Mouse (Mus musculus): ENCODE results near the gene Wipf3.

The Wipf3 gene

GRCm38 (mm10) chr6:54429447-54430194 is at the start of gene Wipf3:
Gene Wipf3, plus strand, starts transcription at chr6:54429603.
- peak; percentile 36 to 58 for DNase-seq (ENCODE audit: low spot score in 2 of 2)

- no peak for DNase-seq (ENCODE audit: low spot score in 2 of 2)
Observed at GRCm38 (mm10) chr6:54382636-54383035, 46.8 kb upstream of the Wipf3 start.

GRCm38 (mm10) chr6:54383893-54384524 is 45.4 kb upstream of the Wipf3 start:
- DNase-seq (ENCODE audit: low spot score in 2 of 2) = no peak

- DNase-seq (ENCODE audit: low spot score in 2 of 2) = no peak
Observed at GRCm38 (mm10) chr6:54384777-54385176, 44.6 kb upstream of the Wipf3 start.

- no peak for DNase-seq (ENCODE audit: low spot score in 2 of 2)
Observed at GRCm38 (mm10) chr6:54386429-54386828, 43.0 kb upstream of the Wipf3 start.

GRCm38 (mm10) chr6:54387044-54387443 is 42.4 kb upstream of the Wipf3 start:
- no peak for DNase-seq (ENCODE audit: low spot score in 2 of 2)

- DNase-seq (ENCODE audit: low spot score in 2 of 2) = no peak
Observed at GRCm38 (mm10) chr6:54387751-54388150, 41.7 kb upstream of the Wipf3 start.

GRCm38 (mm10) chr6:54388690-54389275 is 40.6 kb upstream of the Wipf3 start:
- DNase-seq (ENCODE audit: low spot score in 2 of 2) = no peak

GRCm38 (mm10) chr6:54391765-54392164 is 37.6 kb upstream of the Wipf3 start:
- peak in 1 of 2 experiments; percentile 40 for DNase-seq (ENCODE audit: low spot score in 2 of 2)

GRCm38 (mm10) chr6:54393886-54394285 is 35.5 kb upstream of the Wipf3 start:
- no peak for DNase-seq (ENCODE audit: low spot score in 2 of 2)

GRCm38 (mm10) chr6:54399194-54399923 is 30.0 kb upstream of the Wipf3 start:
- no peak for DNase-seq (ENCODE audit: low spot score in 2 of 2)

GRCm38 (mm10) chr6:54401503-54401902 is 27.9 kb upstream of the Wipf3 start:
- DNase-seq (ENCODE audit: low spot score in 2 of 2) = no peak

- no peak for DNase-seq (ENCODE audit: low spot score in 2 of 2)
Observed at GRCm38 (mm10) chr6:54404916-54405315, 24.5 kb upstream of the Wipf3 start.

- no peak for DNase-seq (ENCODE audit: low spot score in 2 of 2)
Observed at GRCm38 (mm10) chr6:54406116-54406515, 23.3 kb upstream of the Wipf3 start.

GRCm38 (mm10) chr6:54409271-54409670 is 20.1 kb upstream of the Wipf3 start:
- no peak for DNase-seq (ENCODE audit: low spot score in 2 of 2)

- no peak for DNase-seq (ENCODE audit: low spot score in 2 of 2)
Observed at GRCm38 (mm10) chr6:54410451-54410850, 19.0 kb upstream of the Wipf3 start.

GRCm38 (mm10) chr6:54411591-54411990 is 17.8 kb upstream of the Wipf3 start:
- DNase-seq (ENCODE audit: low spot score in 2 of 2) = no peak

GRCm38 (mm10) chr6:54412879-54413278 is 16.5 kb upstream of the Wipf3 start:
- peak in 1 of 2 experiments; percentile 14 for DNase-seq (ENCODE audit: low spot score in 2 of 2)

GRCm38 (mm10) chr6:54425230-54425629 is 4.2 kb upstream of the Wipf3 start:
- no peak for DNase-seq (ENCODE audit: low spot score in 2 of 2)

- no peak for DNase-seq (ENCODE audit: low spot score in 2 of 2)
Observed at GRCm38 (mm10) chr6:54428850-54429446, 455 bp upstream of the Wipf3 start.

GRCm38 (mm10) chr6:54430221-54430620 is 818 bp downstream of the Wipf3 start:
- no peak for DNase-seq (ENCODE audit: low spot score in 2 of 2)

- DNase-seq (ENCODE audit: low spot score in 2 of 2) = no peak
Observed at GRCm38 (mm10) chr6:54431761-54432160, 2.4 kb downstream of the Wipf3 start.

Measured in urinary bladder, postnatal 36 days (tissue).